Mouse (Mus musculus) thymus, adult 2 months (tissue): ENCODE measurements at regions not wholly inside any gene's neighbourhood (a gene's known extent, or its start where the extent isn't known, plus 50 kb on each side); places are given as distances from the start of the nearest gene placed in this dataset.

Experiments used
- DNase-seq: peaks from one replicate; pipeline ENCODE4 v3.0.0; 2021
- H3K27ac ChIP-seq: fragments of 200-500 bp; 2 replicates; pipeline ENCODE4 v1.5.1; 2012; ENCODE audit warnings: low read length, control low read depth; ENCODE audit not compliant: control insufficient read depth, insufficient read depth
- H3K27me3 ChIP-seq: fragments of 200-500 bp; 2 replicates; pipeline ENCODE4 v1.6.1; 2012; ENCODE audit warnings: mild to moderate bottlenecking, low read length, moderate library complexity, mixed read lengths; ENCODE audit not compliant: control insufficient read depth, insufficient read depth
- H3K36me3 ChIP-seq: fragments of 200-500 bp; 2 replicates; pipeline ENCODE4 v1.6.1; 2012; ENCODE audit warnings: mild to moderate bottlenecking, low read length, moderate library complexity; ENCODE audit not compliant: control insufficient read depth, insufficient read depth
- H3K4me1 ChIP-seq: fragments of 200-500 bp; replicated peaks from 2 replicates; pipeline ENCODE4 v1.6.1; 2012; ENCODE audit warnings: low read length; ENCODE audit not compliant: control insufficient read depth, insufficient read depth
- H3K4me3 ChIP-seq: fragments of 200-500 bp; 2 replicates; pipeline ENCODE4 v1.5.1; 2012; ENCODE audit warnings: mild to moderate bottlenecking, low read length, control low read depth, moderate library complexity; ENCODE audit not compliant: control insufficient read depth, insufficient read depth
- CTCF ChIP-seq: fragments of 200-500 bp; IDR thresholded peaks from 2 replicates; pipeline ENCODE4 v1.5.1; 2012; ENCODE audit warnings: mild to moderate bottlenecking, control low read depth, low read length, moderate library complexity, borderline replicate concordance; ENCODE audit not compliant: control insufficient read depth, poor library complexity, insufficient read depth; ENCODE audit errors: extremely low read depth
- POLR2A ChIP-seq: fragments of 200-500 bp; IDR thresholded peaks from 2 replicates; pipeline ENCODE4 v1.6.1; 2012; ENCODE audit warnings: mild to moderate bottlenecking, low read length, control low read depth, moderate library complexity; ENCODE audit not compliant: control insufficient read depth, poor library complexity, insufficient read depth; ENCODE audit errors: extremely low read depth
- WGBS: fragments of 180-500 bp; shearing (Covaris S2); methylation state at CpG from one replicate; pipeline ENCODE4 v1.1.7; 2018; 5-methylcytosine and 5-hydroxymethylcytosine counted together

- H3K36me3 ChIP-seq = no peaks in the 10 kb centered on the region
- no peak overlapping the region for H3K27ac ChIP-seq
- DNase-seq = no peak
- 84% methylated on average over 3 of the region's 3 CpGs for WGBS
- H3K4me3 ChIP-seq = no peak overlapping the region
- TF ChIP-seq POLR2A = no peak
- TF ChIP-seq CTCF = no peak
- H3K27me3 ChIP-seq = no peaks in the 10 kb centered on the region
- no peaks in the 10 kb centered on the region for H3K4me1 ChIP-seq
Measured at GRCm38 (mm10) chr1:193672681-193673080, 302.6 kb upstream of the Camk1g start.

GRCm38 (mm10) chr1:193671816-193672254 lies 301.7 kb upstream of the Camk1g start:
- H3K36me3 ChIP-seq = no peaks in the 10 kb centered on the region
- H3K27ac ChIP-seq = no peak overlapping the region
- 94% methylated on average over 3 of the region's 3 CpGs for WGBS
- H3K4me3 ChIP-seq = no peak overlapping the region
- no peaks in the 10 kb centered on the region for H3K27me3 ChIP-seq
- TF ChIP-seq POLR2A (no peak), CTCF (no peak)
- no peak for DNase-seq
- no peaks in the 10 kb centered on the region for H3K4me1 ChIP-seq

- Histone ChIP-seq H3K27me3 (no peaks in the 10 kb centered on the region), H3K4me3 (no peak overlapping the region), H3K27ac (no peak overlapping the region), H3K36me3 (no peaks in the 10 kb centered on the region), H3K4me1 (no peaks in the 10 kb centered on the region)
- no peak for DNase-seq
- no peak for TF ChIP-seq POLR2A
- TF ChIP-seq CTCF = no peak
- WGBS = 88% methylated on average over 1 of the region's 1 CpGs
Measured at GRCm38 (mm10) chr1:193671046-193671445, 300.9 kb upstream of the Camk1g start.

GRCm38 (mm10) chr1:193670008-193670407 lies 299.9 kb upstream of the Camk1g start:
- no peaks in the 10 kb centered on the region for H3K27me3 ChIP-seq
- H3K36me3 ChIP-seq = no peaks in the 10 kb centered on the region
- H3K4me3 ChIP-seq = no peak overlapping the region
- no peaks in the 10 kb centered on the region for H3K4me1 ChIP-seq
- TF ChIP-seq CTCF = no peak
- TF ChIP-seq POLR2A = no peak
- DNase-seq = no peak
- H3K27ac ChIP-seq = no peak overlapping the region

- Histone ChIP-seq H3K4me1 (no peaks in the 10 kb centered on the region), H3K4me3 (no peak overlapping the region), H3K36me3 (no peaks in the 10 kb centered on the region), H3K27me3 (no peaks in the 10 kb centered on the region), H3K27ac (no peak overlapping the region)
- TF ChIP-seq POLR2A (no peak), CTCF (no peak)
- no peak for DNase-seq
Measured at GRCm38 (mm10) chr1:193668841-193669240, 298.7 kb upstream of the Camk1g start.

GRCm38 (mm10) chr1:193665854-193666253 lies 295.8 kb upstream of the Camk1g start:
- WGBS = 92% methylated on average over 5 of the region's 5 CpGs
- Histone ChIP-seq H3K27ac (no peak overlapping the region), H3K36me3 (no peaks in the 10 kb centered on the region), H3K4me3 (no peak overlapping the region), H3K4me1 (no peaks in the 10 kb centered on the region), H3K27me3 (no peaks in the 10 kb centered on the region)
- TF ChIP-seq POLR2A (no peak), CTCF (no peak)
- no peak for DNase-seq

GRCm38 (mm10) chr1:193664569-193664968 lies 294.5 kb upstream of the Camk1g start:
- no peak for TF ChIP-seq CTCF
- no peak for TF ChIP-seq POLR2A
- Histone ChIP-seq H3K27ac (no peak overlapping the region), H3K36me3 (no peaks in the 10 kb centered on the region), H3K4me1 (no peaks in the 10 kb centered on the region), H3K4me3 (no peak overlapping the region), H3K27me3 (no peaks in the 10 kb centered on the region)
- WGBS = 98% methylated on average over 2 of the region's 2 CpGs
- DNase-seq = no peak
